Mouse (Mus musculus): ENCODE measurements around the gene Ccdc24.

DNA sequence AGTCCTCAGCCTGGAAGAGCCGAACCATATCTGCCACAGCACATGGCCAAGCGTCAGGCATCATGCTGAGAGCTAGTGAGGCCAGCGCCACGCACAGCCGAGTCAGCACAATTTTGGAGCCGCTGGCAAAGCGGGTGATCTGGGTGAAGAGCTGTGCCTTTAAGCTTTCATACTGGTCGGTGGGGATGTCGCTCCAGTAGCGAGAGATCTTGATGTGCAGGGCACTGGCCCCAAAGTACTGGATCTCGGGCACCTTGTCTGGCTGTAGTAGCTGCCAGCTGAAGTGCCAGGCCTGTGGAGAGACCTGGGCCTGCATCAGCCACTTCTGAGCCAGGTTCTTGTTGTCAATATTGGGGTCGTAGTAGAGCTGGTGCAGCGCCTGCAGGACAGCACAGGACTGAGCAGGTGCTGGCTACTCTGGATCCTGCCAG is 39.8 kb upstream of the Ccdc24 start:
- no peak for TF ChIP-seq POLR2A (IDR thresholded peaks at IDR 0.05; ENCODE audit: borderline replicate concordance, extremely low read depth, low read depth, low read length)
- no peak for TF ChIP-seq CTCF (IDR thresholded peaks at IDR 0.05; ENCODE audit: insufficient read depth, low read length)
